Mouse (Mus musculus): ENCODE results near the gene Sf1.

DNA sequence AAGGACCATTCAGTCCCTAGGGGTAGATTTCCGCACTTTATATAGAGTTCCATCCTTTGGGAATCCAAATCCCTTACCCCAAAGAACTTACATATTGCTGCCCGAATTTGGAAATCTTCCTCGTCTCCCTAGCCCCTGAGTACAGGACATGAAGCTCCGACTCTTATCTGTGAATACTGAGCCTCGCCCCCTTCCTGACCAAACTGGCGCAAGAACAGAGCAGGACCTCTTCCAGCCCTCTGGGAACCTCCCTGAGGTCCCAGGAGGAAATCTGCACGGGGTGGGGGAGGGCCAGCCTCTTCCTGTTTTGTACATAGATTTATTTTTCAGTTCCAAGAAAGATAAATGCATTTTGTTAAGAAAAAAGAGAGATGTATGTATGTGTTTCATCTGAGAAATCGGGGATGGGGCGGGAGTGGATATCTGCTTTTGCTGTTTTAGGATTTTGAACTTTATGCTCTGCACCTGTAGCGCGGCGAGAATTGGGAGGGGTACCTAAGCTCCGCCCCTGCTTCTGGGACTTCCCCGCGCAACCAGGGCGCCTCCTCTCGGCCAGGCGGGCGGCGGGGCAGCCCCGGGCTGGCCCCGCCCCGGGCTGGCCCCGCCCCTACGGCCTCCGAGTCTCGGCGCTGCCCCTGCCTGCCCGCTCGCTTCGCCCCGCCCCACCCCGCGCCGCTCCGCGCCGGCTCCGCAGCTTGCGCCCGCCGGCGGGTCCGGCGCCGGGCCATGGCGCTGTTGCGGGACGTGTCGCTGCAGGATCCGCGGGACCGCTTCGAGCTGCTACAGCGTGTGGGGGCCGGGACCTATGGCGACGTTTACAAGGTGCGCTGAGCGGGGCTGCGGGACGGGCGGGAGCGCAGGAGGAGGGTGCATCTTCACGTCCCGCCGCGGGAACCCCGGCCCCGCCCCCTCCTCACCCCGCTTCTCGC, 22.7 kb upstream of the Sf1 start, which contains the start of gene Map4k2:
- TF ChIP-seq MAFK (IDR thresholded peaks at IDR 0.05; ENCODE audit: insufficient read depth, low read depth, low read length) = no peak
- no peak for TF ChIP-seq CHD2 (IDR thresholded peaks at IDR 0.05; ENCODE audit: low read depth, low read length)
- TF ChIP-seq ZNF384 (IDR thresholded peaks at IDR 0.05; ENCODE audit: low read depth, low read length) = no peak
- no peak for TF ChIP-seq ZC3H11A (IDR thresholded peaks at IDR 0.05; ENCODE audit: borderline replicate concordance, low read depth, low read length)
- TF ChIP-seq HCFC1 (IDR thresholded peaks at IDR 0.05; ENCODE audit: borderline replicate concordance, insufficient read depth, low read length) = no peak; the same call in 1 of the 2 replicates
